Mouse (Mus musculus) urinary bladder, adult 18-20 months (tissue): ENCODE results near the gene Ankrd33b.

Source experiments
- DNase-seq, 2 experiments: peaks; one replicate each; pipeline ENCODE4 v3.0.0; 2022; ENCODE audit warnings: low spot score in 2 of 2, mixed read lengths in 2 of 2

Gene Ankrd33b

GRCm38 (mm10) chr15:31367481-31368200 is at the start of gene Ankrd33b:
TSS of gene Ankrd33b (minus strand) at chr15:31367726.
- DNase-seq: peak; percentile 11 to 38

- DNase-seq: no peak
Measured at GRCm38 (mm10) chr15:31415181-31415580, 47.7 kb upstream of the Ankrd33b start.

GRCm38 (mm10) chr15:31414179-31414898 is 46.8 kb upstream of the Ankrd33b start:
- no peak for DNase-seq

GRCm38 (mm10) chr15:31413662-31414061 is 46.1 kb upstream of the Ankrd33b start:
- no peak for DNase-seq

- no peak for DNase-seq
Measured at GRCm38 (mm10) chr15:31412933-31413332, 45.4 kb upstream of the Ankrd33b start.

GRCm38 (mm10) chr15:31412436-31412835 is 44.9 kb upstream of the Ankrd33b start:
- DNase-seq: no peak

GRCm38 (mm10) chr15:31407490-31407889 is 40.0 kb upstream of the Ankrd33b start:
- no peak for DNase-seq

GRCm38 (mm10) chr15:31406881-31407280 is 39.4 kb upstream of the Ankrd33b start:
- no peak for DNase-seq

GRCm38 (mm10) chr15:31404346-31404745 is 36.8 kb upstream of the Ankrd33b start:
- DNase-seq: no peak

GRCm38 (mm10) chr15:31402200-31402892 is 34.8 kb upstream of the Ankrd33b start:
- no peak for DNase-seq

- no peak for DNase-seq
Measured at GRCm38 (mm10) chr15:31400974-31401373, 33.4 kb upstream of the Ankrd33b start.

GRCm38 (mm10) chr15:31398769-31399168 is 31.2 kb upstream of the Ankrd33b start:
- no peak for DNase-seq

GRCm38 (mm10) chr15:31397379-31397778 is 29.9 kb upstream of the Ankrd33b start:
- no peak for DNase-seq

- no peak for DNase-seq
Measured at GRCm38 (mm10) chr15:31396755-31397154, 29.2 kb upstream of the Ankrd33b start.

GRCm38 (mm10) chr15:31395986-31396385 is 28.5 kb upstream of the Ankrd33b start:
- DNase-seq: no peak

- no peak for DNase-seq
Measured at GRCm38 (mm10) chr15:31393402-31393801, 25.9 kb upstream of the Ankrd33b start.

- DNase-seq: no peak
Measured at GRCm38 (mm10) chr15:31392705-31393104, 25.2 kb upstream of the Ankrd33b start.

- DNase-seq: no peak
Measured at GRCm38 (mm10) chr15:31392135-31392534, 24.6 kb upstream of the Ankrd33b start.

- DNase-seq: no peak
Measured at GRCm38 (mm10) chr15:31381936-31382468, 14.5 kb upstream of the Ankrd33b start.

- DNase-seq: no peak
Measured at GRCm38 (mm10) chr15:31379471-31379870, 11.9 kb upstream of the Ankrd33b start.

GRCm38 (mm10) chr15:31375212-31375611 is 7.7 kb upstream of the Ankrd33b start:
- no peak for DNase-seq

GRCm38 (mm10) chr15:31369125-31369612 is 1.6 kb upstream of the Ankrd33b start:
- no peak for DNase-seq
